Mouse (Mus musculus) liver, embryonic 11.5 days (tissue): ENCODE measurements around the gene Brdt. TPM values are rescaled to one million over a fixed set of nuclear protein-coding genes. Genes with fewer than 3 reads are reported as not detected.
"Not testable (repeated sequence)": the region's sequence is repeated elsewhere in the genome, so short reads cannot be mapped to it uniquely, and the experiment has no call there.

Experiments
- ATAC-seq: fragments of 200-750 bp; cut with Nextera tagmentation; replicated peaks from 2 replicates; pipeline ENCODE4 v1.8.0; 2017; ENCODE audit warnings: moderate number of reproducible peaks, mild to moderate bottlenecking, moderate TSS enrichment, moderate library complexity; ENCODE audit not compliant: low FRiP score
- DNase-seq: peaks from one replicate; pipeline ENCODE4 v3.0.0-alpha.2; 2017; ENCODE audit warnings: low spot score
- H3K27ac ChIP-seq: fragments of 300-500 bp; sonication (generic); 2 replicates; pipeline ENCODE4 v1.5.1; 2014; ENCODE audit warnings: mild to moderate bottlenecking, low read depth, low read length, control low read depth
- H3K27me3 ChIP-seq: fragments of 300-500 bp; sonication (generic); replicated peaks from 2 replicates; pipeline ENCODE4 v1.6.1; 2014; ENCODE audit warnings: low read length, mixed read lengths; ENCODE audit not compliant: control insufficient read depth, insufficient read depth
- H3K36me3 ChIP-seq: fragments of 300-500 bp; sonication (generic); 2 replicates; pipeline ENCODE4 v1.6.1; 2014; ENCODE audit warnings: mild to moderate bottlenecking, low read length, moderate library complexity, mixed read lengths; ENCODE audit not compliant: control insufficient read depth, insufficient read depth
- H3K4me1 ChIP-seq: fragments of 300-500 bp; sonication (generic); replicated peaks from 2 replicates; pipeline ENCODE4 v1.6.1; 2014; ENCODE audit warnings: low read length, mixed read lengths; ENCODE audit not compliant: control insufficient read depth, insufficient read depth
- H3K4me2 ChIP-seq: fragments of 300-500 bp; sonication (generic); 2 replicates; pipeline ENCODE4 v1.6.1; 2014; ENCODE audit warnings: mild to moderate bottlenecking, control low read depth, moderate library complexity
- H3K4me3 ChIP-seq: fragments of 300-500 bp; sonication (generic); 2 replicates; pipeline ENCODE4 v1.5.1; 2014; ENCODE audit warnings: low read depth, low read length, control low read depth
- H3K9ac ChIP-seq: fragments of 300-500 bp; sonication (generic); 2 replicates; pipeline ENCODE4 v1.6.1; 2014; ENCODE audit warnings: low read depth, low read length, control low read depth
- H3K9me3 ChIP-seq: fragments of 300-500 bp; sonication (generic); 2 replicates; pipeline ENCODE4 v1.6.1; 2016; ENCODE audit warnings: low read length, inconsistent platforms, mixed read lengths; ENCODE audit not compliant: control insufficient read depth
- WGBS: fragments of 180-500 bp; shearing (Covaris S2); extraction: QIAGEN DNeasy Blood & Tissue Kit; methylation state at CpG from one replicate; pipeline ENCODE4 v1.1.7; 2014; 5-methylcytosine and 5-hydroxymethylcytosine counted together
- polyA plus RNA-seq: library from polyadenylated mRNA; unstranded; fragments of >200 nt; fragmentation: Nextera tagmentation; extraction: Ambion mirVana; gene quantifications from 2 replicates; pipeline ENCODE4 v1.2.1, GENCODE M21; 2014

Brdt gene
- polyA plus RNA-seq, 1 experiment from 2014 or later = 0.84 TPM

GRCm38 (mm10) chr5:107355801-107356200 is 24.8 kb downstream of the Brdt start:
- H3K27me3 ChIP-seq = no peaks in the 10 kb centered on the region
- no peak for DNase-seq

GRCm38 (mm10) chr5:107357723-107358122 is 26.8 kb downstream of the Brdt start:
- Histone ChIP-seq H3K4me2 (no peak overlapping the region), H3K27ac (no peak overlapping the region), H3K9me3 (no peaks in the 10 kb centered on the region), H3K4me3 (no peak overlapping the region), H3K9ac (no peak overlapping the region), H3K36me3 (no peaks in the 10 kb centered on the region), H3K27me3 (no peaks in the 10 kb centered on the region), H3K4me1 (no peaks in the 10 kb centered on the region)
- DNase-seq = no peak
- ATAC-seq = no peak
- WGBS = 88% methylated on average over 8 of the region's 8 CpGs

More at GRCm38 (mm10) chr5:107355801-107356200, 24.8 kb downstream of the Brdt start:
- Histone ChIP-seq H3K4me2 (no peak overlapping the region), H3K36me3 (no peaks in the 10 kb centered on the region), H3K27ac (no peak overlapping the region), H3K4me3 (no peak overlapping the region), H3K9me3 (no peaks in the 10 kb centered on the region), H3K4me1 (no peaks in the 10 kb centered on the region), H3K9ac (no peak overlapping the region)
- no peak for ATAC-seq
- 57% methylated on average over 1 of the region's 1 CpGs for WGBS

GRCm38 (mm10) chr5:107359395-107360053 is 28.6 kb downstream of the Brdt start:
- H3K36me3 ChIP-seq = no peaks in the 10 kb centered on the region
- no peaks in the 10 kb centered on the region for H3K4me1 ChIP-seq
- no peaks in the 10 kb centered on the region for H3K27me3 ChIP-seq
- no peak overlapping the region for H3K27ac ChIP-seq
- under 1% methylated on average over 38 of the region's 40 CpGs for WGBS
- H3K4me3 ChIP-seq = peak overlapping the region; percentile 70
- ATAC-seq = peak; percentile 99
- DNase-seq = peak; percentile 90
- H3K9me3 ChIP-seq = no peaks in the 10 kb centered on the region
- H3K4me2 ChIP-seq = peak overlapping the region; percentile 69
- H3K9ac ChIP-seq = peak overlapping the region; percentile 49

GRCm38 (mm10) chr5:107360054-107360730 is 29.2 kb downstream of the Brdt start:
- H3K4me3 ChIP-seq = peak overlapping the region; percentile 70
- H3K27ac ChIP-seq = no peak overlapping the region
- no peaks in the 10 kb centered on the region for H3K4me1 ChIP-seq
- H3K9me3 ChIP-seq = no peaks in the 10 kb centered on the region
- H3K9ac ChIP-seq = peak overlapping the region; percentile 49
- 33% methylated on average over 9 of the region's 9 CpGs for WGBS
- H3K27me3 ChIP-seq = no peaks in the 10 kb centered on the region
- no peaks in the 10 kb centered on the region for H3K36me3 ChIP-seq
- DNase-seq (no peak), ATAC-seq (no peak)
- peak overlapping the region; percentile 69 for H3K4me2 ChIP-seq

GRCm38 (mm10) chr5:107370040-107370439 is 39.1 kb downstream of the Brdt start:
- ATAC-seq = no peak
- no peak for DNase-seq
- WGBS = 78% methylated on average over 3 of the region's 3 CpGs
- no peaks in the 10 kb centered on the region for H3K27me3 ChIP-seq
- no peaks in the 10 kb centered on the region for H3K36me3 ChIP-seq
- H3K9ac ChIP-seq = no peak overlapping the region
- H3K4me1 ChIP-seq = no peaks in the 10 kb centered on the region
- H3K27ac ChIP-seq = no peak overlapping the region
- no peaks in the 10 kb centered on the region for H3K9me3 ChIP-seq
- no peak overlapping the region for H3K4me3 ChIP-seq
- H3K4me2 ChIP-seq = no peak overlapping the region

- Histone ChIP-seq H3K9me3 (no peaks in the 10 kb centered on the region), H3K4me2 (no peak overlapping the region), H3K4me1 (no peaks in the 10 kb centered on the region), H3K27ac (no peak overlapping the region), H3K4me3 (no peak overlapping the region), H3K36me3 (no peaks in the 10 kb centered on the region), H3K9ac (no peak overlapping the region), H3K27me3 (no peaks in the 10 kb centered on the region)
- DNase-seq = no peak
- no peak for ATAC-seq
- 77% methylated on average over 5 of the region's 5 CpGs for WGBS
These were observed 40.4 kb downstream of the Brdt start for GRCm38 (mm10) chr5:107371335-107371734.

GRCm38 (mm10) chr5:107373256-107373655 is 42.3 kb downstream of the Brdt start:
- H3K27ac ChIP-seq = no peak overlapping the region
- ATAC-seq = no peak
- H3K9me3 ChIP-seq = no peaks in the 10 kb centered on the region
- H3K27me3 ChIP-seq = no peaks in the 10 kb centered on the region
- H3K4me1 ChIP-seq = no peaks in the 10 kb centered on the region
- no peak overlapping the region for H3K4me3 ChIP-seq
- no peak for DNase-seq
- no peaks in the 10 kb centered on the region for H3K36me3 ChIP-seq
- H3K4me2 ChIP-seq = no peak overlapping the region
- 56% methylated on average over 4 of the region's 4 CpGs for WGBS
- no peak overlapping the region for H3K9ac ChIP-seq

- ATAC-seq, H3K4me3 ChIP-seq, H3K36me3 ChIP-seq, H3K9me3 ChIP-seq, H3K9ac ChIP-seq, H3K27me3 ChIP-seq, H3K4me1 ChIP-seq, H3K4me2 ChIP-seq, DNase-seq, H3K27ac ChIP-seq: not testable (repeated sequence)
These were observed 55.5 kb downstream of the Brdt start for GRCm38 (mm10) chr5:107386448-107386847.

- Histone ChIP-seq H3K9ac (no peak overlapping the region), H3K4me3 (no peak overlapping the region), H3K9me3 (no peaks in the 10 kb centered on the region), H3K27me3 (no peaks in the 10 kb centered on the region), H3K36me3 (no peaks in the 10 kb centered on the region), H3K27ac (no peak overlapping the region), H3K4me1 (no peaks in the 10 kb centered on the region), H3K4me2 (no peak overlapping the region)
- ATAC-seq (no peak), DNase-seq (no peak)
- 79% methylated on average over 1 of the region's 1 CpGs for WGBS
These were observed 56.8 kb downstream of the Brdt start for GRCm38 (mm10) chr5:107387788-107388187.
